Mouse (Mus musculus) CD8-positive naive resting alpha-beta T cell, adult 2 months (primary cell): ENCODE measurements around the gene Whrn.
A peak's percentile ranks its signal among the peaks of the same experiment; 100 is the strongest.

ENCODE experiments used
- DNase-seq, 2 experiments: peaks; one replicate each; pipeline ENCODE4 v3.0.0; 2022; ENCODE audit warnings: low read depth in 2 of 2, low spot score in 2 of 2

The Whrn gene

DNA sequence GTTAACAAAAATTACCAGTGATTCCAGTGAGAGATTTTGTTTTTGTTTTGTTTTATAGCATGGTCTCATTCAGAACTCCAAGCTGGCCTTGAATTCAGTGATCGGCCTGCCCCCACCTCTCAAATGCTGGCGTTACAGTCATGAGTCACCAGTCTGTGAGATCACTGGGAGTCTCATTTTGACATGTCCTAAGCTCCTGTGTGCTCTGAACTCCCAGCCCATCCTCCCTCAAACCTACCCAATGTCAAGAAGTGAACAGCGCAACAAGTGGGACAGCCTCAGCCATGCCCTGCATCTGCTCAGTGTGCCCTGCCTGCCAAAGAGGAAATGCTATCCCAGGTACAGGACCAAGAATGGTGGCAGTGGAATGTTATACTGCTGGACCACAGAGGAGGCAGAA, 110.5 kb downstream of the Whrn start:
- no peak for DNase-seq

DNA sequence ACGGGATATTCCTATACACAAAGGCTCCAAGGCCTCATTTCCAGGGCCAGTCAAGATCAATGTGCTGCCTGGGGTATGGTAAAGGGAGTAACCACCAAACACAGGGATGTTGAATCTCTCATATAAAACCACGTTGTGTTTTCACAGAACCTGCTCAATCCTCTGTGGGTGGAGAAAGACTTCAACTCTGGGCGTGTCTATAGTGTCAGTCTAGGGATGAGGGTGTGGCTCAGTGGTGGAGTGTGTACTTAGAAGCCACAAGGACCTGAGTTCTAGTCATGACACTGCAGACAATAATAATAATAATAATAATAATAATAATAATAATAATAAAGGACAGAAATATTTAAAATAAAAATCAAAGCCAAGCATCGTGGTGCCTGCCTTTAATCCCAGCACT, 111.5 kb downstream of the Whrn start:
- no peak for DNase-seq

DNA sequence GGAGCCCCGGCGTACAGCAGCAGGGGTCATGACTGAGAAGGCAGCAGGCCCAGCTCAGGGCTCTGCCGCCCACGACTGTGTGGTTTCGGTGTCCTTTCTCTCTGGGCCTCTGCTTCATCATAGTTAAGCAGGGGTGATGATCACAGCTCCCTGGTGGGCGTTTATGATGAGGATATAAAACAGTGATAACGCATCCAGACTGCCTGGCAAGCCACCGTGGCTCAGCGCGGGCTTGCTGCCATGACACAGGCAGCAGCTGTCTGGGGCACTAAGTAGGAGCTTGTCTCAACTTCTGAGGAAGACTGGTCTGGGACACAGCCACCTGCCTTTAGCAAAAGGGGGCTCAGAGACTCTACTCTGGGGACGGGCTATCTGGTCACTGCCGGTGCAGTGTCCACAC, 112.3 kb downstream of the Whrn start:
- DNase-seq, result no peak

DNA sequence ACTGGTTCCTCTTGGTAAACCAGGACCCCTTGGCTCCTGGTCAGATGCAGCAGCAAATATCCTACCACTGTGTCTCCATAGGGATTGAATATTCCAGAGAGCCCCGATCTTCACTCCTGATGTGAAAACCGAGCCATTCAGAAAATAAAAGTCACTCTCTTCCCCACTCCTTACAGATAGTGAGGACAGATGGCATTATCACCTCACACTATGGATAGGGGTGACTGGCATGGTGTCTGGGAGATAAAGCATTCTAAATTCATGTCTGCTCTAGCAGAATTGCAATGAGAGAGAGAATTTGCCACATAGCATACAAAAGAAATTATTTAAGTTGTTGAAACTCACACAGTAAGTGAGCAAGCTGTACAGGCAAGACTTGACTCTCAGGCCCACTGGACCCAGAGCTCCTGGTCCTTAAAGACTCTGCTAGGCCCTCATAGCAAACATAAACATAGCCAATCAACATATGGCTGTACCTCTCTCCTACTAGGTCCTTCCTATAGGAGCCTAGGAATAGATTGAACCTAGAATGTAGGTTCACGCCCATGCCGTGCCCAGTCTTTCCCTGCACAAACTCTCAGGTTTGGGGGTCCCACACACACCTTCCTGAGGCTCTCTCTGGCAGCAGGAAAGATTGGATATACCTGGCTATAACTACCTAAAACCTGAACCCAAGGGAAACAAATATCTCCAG, 113.0 kb downstream of the Whrn start:
- DNase-seq, result no peak

DNA sequence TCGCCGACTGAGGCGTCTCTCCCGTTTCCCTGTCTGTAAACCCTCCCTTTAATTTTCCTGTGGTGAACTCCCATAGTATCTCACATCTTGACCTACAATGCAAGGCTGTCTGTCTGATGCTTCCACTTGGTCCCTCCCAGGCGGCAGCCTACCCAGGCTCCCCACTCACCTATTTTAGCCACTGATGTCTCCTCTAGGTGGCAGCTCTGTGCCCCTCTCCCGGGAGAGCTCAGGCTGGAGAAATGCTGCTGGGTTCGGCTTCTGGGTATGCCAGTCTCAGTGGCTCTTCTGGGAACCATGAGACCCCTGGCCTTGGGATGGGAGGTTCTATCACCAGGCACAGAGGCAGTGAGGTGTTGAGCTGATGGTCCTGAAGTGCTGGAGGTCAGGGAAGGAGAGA, 118.3 kb downstream of the Whrn start:
- DNase-seq, result no peak

DNA sequence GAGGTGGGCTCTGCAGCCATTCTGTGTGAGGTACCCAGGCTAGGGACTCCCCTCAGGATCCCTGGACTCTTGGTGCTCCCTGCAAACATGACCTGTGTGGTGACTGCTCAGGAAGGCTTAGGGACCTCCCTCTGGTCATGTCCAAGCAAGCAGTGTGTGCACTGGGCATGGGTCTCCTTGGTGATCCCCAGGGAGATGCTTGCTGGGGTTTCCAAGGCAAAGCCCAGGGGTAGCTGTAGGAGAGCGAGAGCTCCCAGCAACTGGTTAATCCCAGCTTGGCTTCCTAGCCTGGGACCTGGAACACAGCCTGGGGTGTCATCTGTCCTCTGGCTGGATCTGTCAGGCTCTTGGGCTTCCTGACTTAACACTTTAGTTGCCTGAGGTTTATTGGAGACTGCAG, 120.4 kb downstream of the Whrn start:
- no peak for DNase-seq

DNA sequence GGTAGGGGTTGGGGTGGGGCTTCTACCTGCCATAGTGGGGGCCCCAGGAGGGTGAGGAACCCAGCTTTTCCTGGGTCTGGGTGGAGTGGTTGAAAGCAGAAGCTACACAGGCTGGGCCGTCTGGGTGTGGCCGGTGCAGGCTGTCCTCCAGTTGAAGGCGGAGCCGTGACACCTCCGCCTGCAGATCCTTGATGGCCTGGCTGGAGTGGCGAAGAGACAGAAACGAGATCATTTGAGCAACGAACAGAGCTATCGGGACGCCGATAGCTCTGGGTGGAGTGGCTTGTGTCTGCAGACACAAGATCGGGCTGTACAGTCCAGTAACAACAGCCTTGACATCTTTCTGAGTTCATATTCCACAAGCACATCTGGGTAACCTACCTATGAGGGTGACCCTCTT, 121.5 kb downstream of the Whrn start:
- DNase-seq, result no peak

DNA sequence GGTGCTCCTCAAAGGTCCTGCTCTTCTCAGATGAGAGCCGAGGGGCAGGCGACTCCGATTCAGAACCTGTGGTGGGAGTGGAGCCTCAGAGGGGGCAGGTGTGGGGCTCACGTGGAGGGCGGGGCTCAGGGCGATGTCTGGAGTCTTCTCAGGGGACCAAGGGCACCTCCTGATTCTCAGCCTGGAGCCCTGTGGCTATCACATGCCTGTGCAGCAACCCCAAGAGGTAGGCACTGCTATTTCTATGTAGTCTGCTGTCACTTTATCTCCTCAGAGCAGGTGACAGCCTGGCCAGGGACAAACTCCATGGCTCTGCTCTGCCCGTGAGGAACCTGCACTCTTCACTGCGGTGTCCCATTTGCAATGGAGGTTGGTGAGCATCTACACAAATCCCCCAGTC, 122.4 kb downstream of the Whrn start:
- no peak for DNase-seq

DNA sequence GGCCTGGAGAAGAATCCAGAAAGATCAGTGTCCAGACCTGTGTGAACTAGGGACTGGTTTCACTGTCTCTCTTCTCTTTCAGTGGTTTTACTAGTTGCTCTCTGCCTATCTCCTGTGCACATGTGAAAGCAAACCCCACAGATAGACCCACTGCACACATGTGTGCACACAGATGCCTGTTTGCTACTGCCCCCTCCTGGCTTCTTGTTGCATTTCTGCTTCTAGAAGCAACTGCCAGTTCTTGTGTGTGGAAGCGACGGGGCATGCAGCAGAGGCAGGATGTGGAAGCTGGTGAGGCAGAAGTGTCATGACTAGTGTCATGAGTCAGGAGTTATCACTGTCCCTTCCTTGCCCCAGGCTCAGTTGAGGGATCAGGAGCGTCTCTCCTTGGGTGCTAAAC, 123.9 kb downstream of the Whrn start:
- DNase-seq, result peak; percentile 31 to 58

DNA sequence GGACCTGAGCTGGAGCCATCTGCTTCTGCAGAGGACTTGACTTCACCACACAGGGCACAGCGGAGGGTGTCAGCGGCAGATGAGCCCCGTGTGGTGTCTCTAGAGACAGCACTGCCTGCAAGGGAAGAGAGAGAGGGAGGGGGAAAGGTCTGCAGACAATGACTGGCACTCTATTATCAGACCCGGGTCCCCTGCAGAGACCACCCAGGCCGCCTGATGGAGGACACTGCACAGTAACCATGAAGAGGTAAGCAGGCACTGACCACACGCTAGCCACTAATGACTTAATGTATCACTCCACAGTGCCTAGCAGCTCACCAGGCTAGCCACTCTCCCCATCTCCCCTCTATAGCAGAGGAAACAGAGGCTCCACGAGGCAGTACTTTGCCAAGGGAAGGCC, 124.9 kb downstream of the Whrn start:
- no peak for DNase-seq

DNA sequence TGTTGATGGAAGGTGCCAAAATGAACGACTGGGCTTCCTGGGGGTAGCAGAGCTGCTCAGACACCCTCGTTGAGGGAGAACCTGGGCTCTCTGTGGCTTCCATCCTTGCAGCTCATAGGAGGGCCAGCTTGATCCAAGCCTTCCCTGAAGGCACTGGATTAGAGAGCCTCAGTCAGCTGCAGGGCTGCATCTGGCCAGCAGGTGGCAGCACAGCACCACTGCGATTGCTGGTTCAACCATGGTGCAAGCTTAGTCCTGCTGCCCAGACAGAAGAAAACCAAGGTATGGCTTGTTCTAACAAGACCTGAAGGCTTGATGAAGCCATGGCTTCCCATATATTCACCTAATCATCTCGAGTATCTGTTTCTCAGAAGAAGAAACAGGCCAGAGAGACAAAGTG, 127.2 kb downstream of the Whrn start:
- peak; percentile 83 to 85 for DNase-seq
